Mouse (Mus musculus): ENCODE results near the gene Pga5.

Pga5 gene

DNA sequence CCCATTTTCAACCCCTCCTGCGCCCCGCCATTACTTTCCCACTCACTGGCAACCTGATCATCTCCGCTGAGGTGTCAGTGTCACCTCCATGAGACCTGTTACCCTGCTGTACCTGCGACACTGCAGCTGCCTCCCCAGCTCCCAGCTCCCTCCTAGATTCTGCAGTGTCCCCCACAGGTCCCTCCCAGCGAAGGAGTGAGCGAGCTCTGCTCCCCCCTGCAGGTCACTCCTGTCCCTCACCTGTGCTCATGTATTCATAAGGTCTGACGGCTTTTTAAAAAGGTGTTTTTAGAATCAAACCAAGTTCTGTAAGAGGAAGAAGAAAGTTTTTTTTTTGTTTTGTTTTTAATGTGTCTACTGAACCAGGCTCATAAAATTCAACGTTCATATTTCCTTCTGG is 24.3 kb upstream of the Pga5 start:
- DNase-seq, result no peak

DNA sequence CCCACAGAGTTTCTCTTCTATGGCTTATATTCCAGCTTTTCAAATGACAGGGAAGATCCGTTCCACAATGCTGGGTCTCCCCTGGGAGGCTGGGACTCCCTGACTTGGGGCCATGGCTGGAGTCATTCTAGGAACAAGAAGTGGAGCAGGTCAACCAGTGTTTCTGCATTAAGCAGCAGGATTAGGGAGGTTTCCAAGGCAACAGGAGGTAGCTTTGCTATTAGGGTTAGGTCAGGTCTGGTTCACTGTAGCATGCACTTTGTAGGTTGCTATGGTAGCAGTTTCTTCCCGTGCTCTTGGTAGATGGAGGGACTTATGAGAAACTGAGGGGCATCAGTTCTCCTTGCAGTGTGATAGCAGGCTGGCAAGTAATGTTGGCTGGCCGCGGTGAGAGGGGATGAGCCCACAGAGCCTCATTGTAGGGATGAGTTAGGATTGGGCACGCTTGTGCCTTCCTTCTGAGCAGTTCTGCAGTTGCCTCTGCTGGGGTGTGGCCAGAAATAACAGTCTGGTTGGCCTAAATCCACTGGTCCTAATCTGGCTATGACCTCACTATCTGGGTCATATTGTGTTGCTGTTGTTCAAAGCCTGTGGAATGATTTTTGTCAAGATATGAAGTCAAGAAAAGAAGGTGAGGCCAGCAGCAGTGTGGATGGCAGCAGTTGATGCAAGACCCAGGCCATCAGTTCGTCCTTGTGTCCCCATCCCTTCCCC is 23.3 kb upstream of the Pga5 start:
- DNase-seq, result peak; percentile 75

GRCm38 (mm10) chr19:10699851-10700250 is 22.0 kb upstream of the Pga5 start:
- DNase-seq, result no peak

DNA sequence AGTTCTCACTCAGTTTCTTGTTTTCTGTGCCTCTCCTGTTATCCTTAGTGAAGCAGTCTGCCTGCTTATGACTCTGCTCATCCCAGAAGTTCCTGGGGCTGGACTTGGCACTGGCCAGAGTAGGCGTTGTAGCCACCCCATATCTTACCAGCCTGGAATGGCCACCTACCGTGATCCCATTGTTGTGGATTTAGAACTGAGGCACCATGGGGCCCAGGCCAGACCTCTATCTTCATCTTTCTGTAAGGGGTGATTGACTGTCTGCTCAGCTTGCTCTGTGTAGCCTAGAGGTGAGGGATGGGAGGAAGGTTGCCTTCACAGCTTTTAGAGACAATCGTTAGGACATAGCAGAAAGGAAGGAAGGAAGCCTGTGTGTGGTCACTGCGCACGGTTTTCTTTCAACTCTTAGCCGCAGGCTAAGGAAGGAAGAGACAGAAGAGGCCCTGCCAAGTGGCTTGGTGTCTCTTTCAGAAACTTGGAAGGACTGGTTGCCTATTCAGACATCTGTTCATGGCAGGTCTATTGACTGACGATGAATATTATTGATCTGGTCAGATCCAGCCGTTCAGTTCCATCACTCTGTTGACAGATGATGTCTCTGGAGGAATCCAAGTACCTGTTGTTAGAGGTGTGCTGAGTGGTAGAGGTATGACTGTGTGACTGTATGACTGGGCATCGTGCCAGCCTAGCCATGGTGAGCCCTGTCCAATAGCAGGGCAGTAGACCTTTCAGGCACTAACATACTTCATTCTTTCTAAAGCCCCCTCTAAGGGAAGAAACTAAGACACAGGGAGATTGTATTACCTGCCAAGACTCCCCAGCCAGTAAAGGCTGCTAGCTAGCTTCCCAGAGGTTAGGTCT is 20.5 kb upstream of the Pga5 start:
- no peak for DNase-seq

GRCm38 (mm10) chr19:10695801-10696200 is 17.9 kb upstream of the Pga5 start:
- no peak for DNase-seq

DNA sequence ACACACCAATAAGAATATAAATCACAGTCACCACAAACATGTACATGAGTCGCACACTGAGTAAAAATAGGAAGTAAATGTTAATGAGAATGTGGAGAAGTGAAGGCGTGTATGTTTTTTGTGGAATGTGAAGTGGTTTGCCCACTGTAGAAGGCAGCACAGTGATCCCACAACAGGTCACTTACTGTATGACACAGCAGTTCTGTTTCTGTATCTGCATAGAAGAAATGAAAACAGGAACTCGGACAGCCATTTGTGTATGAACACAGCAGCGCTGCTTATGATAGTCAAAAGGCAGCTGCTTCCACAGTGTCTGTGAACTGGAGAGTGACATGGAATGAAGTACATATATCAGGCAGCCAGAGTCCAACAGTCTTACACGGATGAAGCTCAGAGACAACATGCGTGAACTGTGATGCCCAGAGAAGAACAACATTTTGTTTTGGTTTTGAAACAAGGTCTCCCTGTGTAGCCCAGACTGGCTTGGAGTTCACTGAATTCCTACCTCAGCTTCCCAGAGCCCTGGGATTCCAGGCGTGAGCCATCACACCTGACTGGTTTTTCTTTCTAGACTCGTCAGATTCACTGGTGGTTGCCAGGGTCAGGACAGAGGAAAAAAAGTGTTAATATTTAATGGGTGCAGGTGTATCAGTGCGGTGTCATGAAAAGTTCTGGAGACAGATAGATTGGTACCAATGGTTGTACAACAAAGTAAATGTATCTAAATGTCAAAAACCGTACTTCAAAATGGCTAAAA is 16.2 kb upstream of the Pga5 start:
- no peak for DNase-seq

DNA sequence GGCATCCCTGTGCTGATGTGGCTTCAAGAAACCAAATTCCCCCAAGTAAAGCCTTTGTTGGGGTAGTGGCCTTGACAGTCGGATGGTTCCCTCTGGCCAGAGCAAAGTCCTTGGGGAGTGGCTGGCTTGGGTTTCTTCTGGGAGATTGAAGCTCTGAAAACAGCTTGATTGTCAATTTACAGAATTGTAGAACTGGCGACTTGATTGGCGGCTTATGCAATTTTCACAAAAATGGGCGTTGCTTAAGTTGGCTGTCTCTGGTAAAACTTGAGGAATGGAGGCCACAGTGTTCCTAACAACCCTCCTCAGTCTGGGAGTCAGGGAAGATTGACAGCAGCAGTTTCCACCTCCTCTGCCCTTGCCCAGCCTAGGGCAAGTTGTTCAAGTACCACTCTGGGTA is 14.5 kb upstream of the Pga5 start:
- DNase-seq, result peak; percentile 12

- DNase-seq, result peak; percentile 10
Observed at GRCm38 (mm10) chr19:10691660-10692059, 13.8 kb upstream of the Pga5 start.

DNA sequence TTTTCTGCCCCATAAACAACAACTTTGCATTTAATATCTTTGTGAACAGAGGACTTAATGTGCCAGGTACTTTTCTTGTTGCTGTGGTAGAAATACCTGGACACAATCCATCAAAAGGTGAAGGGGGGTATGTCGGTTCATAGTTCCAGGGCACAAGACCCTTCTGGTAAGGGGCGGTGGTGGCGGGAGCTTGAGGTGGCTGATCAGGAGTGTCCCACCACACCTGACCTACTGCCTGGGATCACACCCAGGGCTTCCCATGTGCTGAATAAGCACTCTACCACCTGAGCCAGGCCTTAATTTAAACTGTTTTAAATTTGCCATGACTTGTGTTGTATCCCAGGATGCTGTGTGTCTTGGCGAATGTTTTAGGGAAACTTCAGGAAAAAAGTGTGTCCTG is 13.2 kb upstream of the Pga5 start:
- peak; percentile 33 for DNase-seq

DNA sequence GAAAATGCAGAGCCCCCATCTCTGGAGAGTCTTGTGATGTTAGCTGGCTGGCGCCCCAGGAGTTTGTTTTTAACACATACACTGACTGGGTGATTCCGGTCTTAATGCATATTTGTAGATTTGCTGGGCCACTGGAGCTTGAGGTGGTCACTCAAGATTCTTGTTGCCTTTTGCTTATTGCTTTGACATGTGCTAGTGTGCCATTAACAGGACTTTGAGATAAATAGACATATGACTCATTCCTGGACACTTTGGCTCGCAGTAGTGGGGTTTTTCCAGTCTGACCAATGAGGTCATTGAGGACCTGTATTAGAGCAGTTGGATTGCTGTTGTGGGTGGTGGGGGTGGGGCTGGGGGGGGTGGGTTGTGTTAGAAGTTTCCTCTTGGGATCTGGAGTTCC is 12.5 kb upstream of the Pga5 start:
- DNase-seq, result peak; percentile 33

DNA sequence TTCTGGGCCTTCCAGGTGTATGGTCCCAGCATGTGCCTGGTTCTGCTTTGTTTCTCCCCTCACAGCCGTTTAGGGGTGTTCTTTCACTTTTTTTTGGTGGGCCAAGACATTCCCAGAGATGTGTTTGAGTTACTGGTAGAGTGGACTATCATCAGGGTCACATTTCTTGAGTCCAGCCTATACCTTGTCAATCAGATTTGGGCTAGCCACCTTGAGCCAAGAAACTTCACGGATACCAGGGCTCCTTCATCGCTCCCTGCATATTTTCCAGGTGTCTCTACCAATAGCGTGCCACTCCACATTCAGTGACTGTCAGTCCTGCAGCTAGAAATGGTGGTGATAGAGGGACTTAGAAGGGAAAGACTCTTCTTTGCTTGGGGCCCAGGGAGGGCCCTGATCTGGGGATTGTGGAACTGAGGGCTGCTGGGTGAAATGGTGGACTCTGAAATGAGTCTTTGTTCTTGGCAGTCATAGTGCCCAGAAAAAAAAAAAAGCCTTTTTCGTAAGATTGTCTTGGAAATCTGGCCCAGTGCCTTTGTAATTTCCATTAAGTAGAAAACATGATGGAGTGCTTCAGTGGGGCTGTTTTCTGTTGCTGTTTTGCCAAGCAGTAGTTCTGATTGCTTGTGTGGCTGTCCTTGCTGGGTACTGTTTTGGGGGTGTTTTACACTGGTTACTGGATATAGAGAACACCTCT is 11.7 kb upstream of the Pga5 start:
- peak; percentile 30 for DNase-seq

DNA sequence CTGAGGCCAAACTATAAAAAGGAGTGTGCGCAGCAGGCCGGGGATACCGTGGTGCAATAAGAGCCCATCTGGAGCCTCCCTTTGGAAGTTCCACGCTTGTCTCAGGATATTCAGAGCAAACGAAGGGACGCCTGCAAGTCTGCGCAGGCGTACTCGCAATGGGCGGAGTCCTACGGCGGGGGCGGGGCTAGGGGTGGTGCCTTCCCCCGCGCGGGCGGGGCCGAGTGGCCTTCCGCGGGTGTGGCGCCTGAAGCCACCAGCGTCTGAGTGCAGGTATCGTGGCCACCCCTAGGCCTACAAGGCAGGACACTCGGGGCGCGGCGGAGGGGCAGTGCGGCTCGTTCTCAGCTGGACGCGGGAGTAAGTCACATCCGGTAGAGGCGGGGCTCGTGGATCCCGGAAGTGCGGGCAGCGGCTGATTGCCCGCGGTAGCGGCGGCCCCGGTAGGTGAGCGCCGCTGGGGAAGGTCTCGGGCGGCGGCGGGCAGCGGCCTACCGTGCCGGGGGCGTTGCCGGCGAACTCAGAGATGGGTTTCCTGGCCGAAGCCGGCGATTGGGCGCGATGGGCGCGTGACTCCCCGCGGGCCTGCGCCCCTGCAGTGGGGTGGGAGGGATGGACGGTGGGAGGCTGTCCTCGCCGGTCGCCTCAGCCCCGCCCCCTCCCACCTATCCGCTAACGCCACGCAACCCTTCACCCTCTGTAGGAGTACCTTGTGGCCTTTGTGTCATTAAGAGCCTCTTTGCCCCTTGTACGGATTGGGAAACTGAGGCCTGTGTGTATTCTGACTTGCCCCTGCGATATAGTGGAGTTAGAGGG is 10.9 kb upstream of the Pga5 start, which contains the start of gene Vps37c:
Gene Vps37c, plus strand, starts transcription at position 199 of the 816 bp plus-strand sequence.
- peak; percentile 93 for DNase-seq

- DNase-seq, result peak; percentile 10
Observed at GRCm38 (mm10) chr19:10685727-10686126, 7.9 kb upstream of the Pga5 start.

- DNase-seq, result peak; percentile 48
Observed at GRCm38 (mm10) chr19:10685081-10685480, 7.2 kb upstream of the Pga5 start.

- no peak for DNase-seq
Observed at GRCm38 (mm10) chr19:10681571-10681970, 3.7 kb upstream of the Pga5 start.

GRCm38 (mm10) chr19:10678772-10679067 is 849 bp upstream of the Pga5 start:
- DNase-seq, result no peak

DNA sequence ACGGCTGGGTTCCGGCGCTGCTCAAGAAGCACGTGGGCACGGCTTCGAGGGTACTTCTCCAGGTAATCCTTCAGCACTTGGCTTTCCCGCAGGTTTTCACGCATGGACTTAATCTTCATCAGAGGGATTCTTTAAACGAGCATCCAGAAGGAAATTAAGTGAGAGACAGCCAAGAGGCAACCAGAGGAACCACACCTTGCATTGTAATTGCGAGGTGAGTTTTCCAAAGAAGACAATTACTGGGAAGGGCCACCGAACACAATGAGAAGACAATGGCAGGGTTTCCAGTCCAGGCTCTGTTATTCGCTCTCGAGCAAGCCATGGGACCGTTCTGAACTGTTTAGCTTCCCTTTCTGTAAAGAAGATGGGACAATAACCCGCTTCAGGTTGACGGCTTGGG is 1.2 kb downstream of the Pga5 start:
- DNase-seq, result peak; percentile 14

DNA sequence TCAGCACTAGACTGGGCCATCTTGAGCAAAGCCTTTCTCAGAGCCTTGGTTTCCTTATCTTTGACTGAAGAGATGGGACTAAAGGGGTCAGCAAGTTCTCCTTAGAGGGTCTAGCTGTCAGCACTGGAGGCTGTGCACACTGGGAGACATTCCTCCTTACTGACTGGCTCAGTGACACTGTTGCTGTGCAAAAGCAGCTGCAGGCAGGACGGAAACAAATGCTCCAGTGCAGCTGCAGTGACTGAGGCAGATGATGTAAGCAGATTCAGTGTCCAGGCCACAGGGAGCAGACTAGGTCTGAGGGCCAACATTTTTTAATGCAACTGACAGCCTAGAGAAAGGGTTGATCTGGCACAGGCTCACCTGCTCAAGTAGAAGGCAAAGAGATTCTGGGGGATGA is 4.6 kb downstream of the Pga5 start:
- DNase-seq, result no peak

GRCm38 (mm10) chr19:10671854-10672417 is 5.9 kb downstream of the Pga5 start:
- no peak for DNase-seq

DNA sequence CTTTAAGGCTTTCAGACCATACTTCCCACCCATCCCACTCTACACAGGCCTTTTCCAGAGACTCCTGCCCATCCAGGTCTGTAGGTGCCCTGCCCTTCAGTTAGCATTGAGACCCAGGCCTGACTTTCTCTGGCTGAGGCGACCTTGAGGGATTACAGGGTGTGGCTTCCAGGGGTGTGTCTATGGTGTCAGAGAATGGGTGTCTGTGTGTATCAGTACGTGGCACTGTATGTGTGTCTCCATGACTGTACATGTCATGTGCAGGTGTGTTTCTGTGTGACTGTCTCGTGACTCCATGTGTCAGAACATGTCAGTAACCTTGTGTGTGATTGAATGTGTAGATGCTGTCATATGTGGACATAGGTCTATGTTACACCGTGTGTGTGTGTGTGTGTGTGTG is 6.6 kb downstream of the Pga5 start:
- DNase-seq, result no peak

DNA sequence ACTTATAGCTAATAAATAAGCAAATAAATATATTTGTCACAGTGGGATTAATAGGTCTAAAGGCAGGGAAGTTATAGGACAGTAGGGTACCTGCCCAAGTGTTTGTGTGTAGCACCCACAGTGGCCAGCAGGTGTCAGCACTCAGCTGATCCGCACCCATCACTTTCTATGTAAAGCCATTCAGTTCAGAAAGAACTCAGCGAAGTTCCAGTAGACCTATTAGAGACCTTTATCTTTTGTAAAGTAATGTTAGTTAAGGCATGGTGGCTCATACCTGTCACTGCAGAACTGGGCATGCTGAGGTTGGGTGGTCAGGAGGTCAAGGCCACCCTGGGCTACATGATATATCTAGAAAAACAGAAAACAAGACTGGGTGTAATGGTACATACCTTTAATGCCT is 12.4 kb downstream of the Pga5 start:
- DNase-seq, result no peak

GRCm38 (mm10) chr19:10665093-10665492 is 12.8 kb downstream of the Pga5 start:
- DNase-seq, result no peak

Measured in cerebellum, adult 11-12 months (tissue).